Mouse (Mus musculus): Measurements from ENCODE around the gene Hexb. TPM values are rescaled to one million over a fixed set of nuclear protein-coding genes. Genes with fewer than 3 reads are reported as not detected.

The Hexb gene
- total and polyA plus RNA-seq, 3 experiments: 31.0 to 75.7 (median 37.9) TPM

DNA sequence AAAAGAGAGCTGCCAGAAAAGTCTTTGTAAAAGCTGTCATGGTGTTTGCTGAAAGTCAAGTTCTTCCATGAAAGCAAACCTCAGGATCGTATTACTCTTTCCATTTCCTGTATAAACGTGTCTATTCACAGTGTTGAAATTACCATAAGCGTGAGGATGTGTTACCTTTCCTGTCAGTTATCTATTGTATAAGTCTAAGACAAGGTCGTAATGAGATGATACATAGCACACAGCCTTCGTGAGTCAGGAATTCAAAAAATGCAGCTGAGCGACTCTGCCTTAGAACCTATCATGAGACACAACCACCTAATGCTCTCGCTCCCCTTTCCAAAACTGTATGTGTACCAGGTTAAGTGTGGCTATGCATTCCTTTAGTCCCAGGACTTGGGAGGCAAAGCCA is 2.9 kb upstream of the Hexb start:
- Histone ChIP-seq H3K4me2 (ENCODE audit: insufficient read depth, low read depth, poor library complexity, severe bottlenecking) (no peak overlapping the region), H3K9ac (ENCODE audit: insufficient read depth, low read depth) (no peak overlapping the region), H3K27ac (ENCODE audit: insufficient read depth, low read depth) (no peak overlapping the region), H3K4me1 (ENCODE audit: control insufficient read depth in 1 of 2, insufficient read depth in 2 of 2) (peaks cover 5 to 37% of the 10 kb centered on the region in 2 experiments; a peak in 3 of 4 replicates), H3K79me2 (replicated peaks; ENCODE audit: control insufficient read depth, extremely low read depth, insufficient read depth, poor library complexity, severe bottlenecking) (no peaks in the 10 kb centered on the region), H3K27me3 (replicated peaks) (no peaks in the 10 kb centered on the region), H3K9me3 (replicated peaks; ENCODE audit: low read length) (no peaks in the 10 kb centered on the region), H3K36me3 (replicated peaks in 1 of 2; ENCODE audit: control insufficient read depth in 1 of 2, insufficient read depth in 1 of 2, low read length in 1 of 2) (no peaks in the 10 kb centered on the region), H3K4me3 (replicated peaks in 1 of 3; ENCODE audit: low read depth in 2 of 3, low read length in 2 of 3, poor library complexity in 1 of 3) (no peak overlapping the region)
- DNase-seq (ENCODE audit: extremely low read depth): no peak
- TF ChIP-seq JUND (conservative IDR thresholded peaks at IDR 0.05; ENCODE audit: low read depth, low read length) (no peak), TCF12 (IDR thresholded peaks at IDR 0.05; ENCODE audit: low read depth, low read length) (no peak), MAX (IDR thresholded peaks at IDR 0.05; ENCODE audit: low read length) (no peak), ZMIZ1 (IDR thresholded peaks at IDR 0.05; ENCODE audit: low read depth, low read length) (no peak), NELFE (IDR thresholded peaks at IDR 0.05; ENCODE audit: low read depth, low read length) (no peak), SMC3 (IDR thresholded peaks at IDR 0.05; ENCODE audit: low read depth, low read length) (no peak), KAT2A (IDR thresholded peaks at IDR 0.05; ENCODE audit: insufficient replicate concordance, low read length) (no peak), ZNF384 (IDR thresholded peaks at IDR 0.05; ENCODE audit: low read depth, low read length) (no peak), NRF1 (IDR thresholded peaks at IDR 0.05; ENCODE audit: low read depth, low read length) (no peak), EP300 (IDR thresholded peaks at IDR 0.05; ENCODE audit: low read length) (no peak), CHD2 (IDR thresholded peaks at IDR 0.05; ENCODE audit: low read length) (no peak), GABPA (IDR thresholded peaks at IDR 0.05; ENCODE audit: insufficient replicate concordance, low read depth, low read length) (no peak)
- in situ Hi-C loops (cut with MboI; ENCODE audit: low pct_ligation_motif_present, low pct_unique_long_range_greater_than_20kb, low sequenced_read_pairs) (no loop called here), dilution Hi-C loops (cut with MboI; ENCODE audit: extremely low pct_ligation_motif_present, extremely low pct_unique_long_range_greater_than_20kb, low sequenced_read_pairs) (no loop called here)

DNA sequence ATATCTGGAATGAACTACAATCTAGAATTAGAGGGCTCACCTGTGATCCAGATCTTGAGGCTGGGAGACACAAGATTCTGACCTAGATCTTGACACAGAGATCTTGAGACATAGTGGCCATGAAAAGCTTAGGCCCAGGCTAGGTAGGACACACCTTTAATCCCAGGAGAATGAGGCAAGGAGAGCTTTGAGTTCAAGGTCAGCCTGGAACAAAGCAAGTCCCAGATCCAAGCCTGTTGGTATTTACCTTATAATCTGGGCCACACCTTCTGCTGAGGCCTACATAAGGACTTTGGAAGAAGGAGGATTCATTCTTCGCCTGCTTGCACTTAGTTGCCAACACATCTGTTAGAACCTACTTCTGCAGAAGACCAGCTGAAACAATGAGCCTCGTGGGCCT is 966 bp upstream of the Hexb start:
- Histone ChIP-seq H3K4me3 (replicated peaks in 1 of 3; ENCODE audit: low read depth in 2 of 3, low read length in 2 of 3, poor library complexity in 1 of 3) (no peak overlapping the region), H3K27me3 (replicated peaks) (no peaks in the 10 kb centered on the region), H3K27ac (ENCODE audit: insufficient read depth, low read depth) (no peak overlapping the region), H3K4me1 (ENCODE audit: control insufficient read depth in 1 of 2, insufficient read depth in 2 of 2) (peaks cover 7 to 32% of the 10 kb centered on the region in 2 experiments; a peak in 3 of 4 replicates), H3K36me3 (replicated peaks in 1 of 2; ENCODE audit: control insufficient read depth in 1 of 2, insufficient read depth in 1 of 2, low read length in 1 of 2) (peaks cover 0 to 4% of the 10 kb centered on the region in 2 experiments), H3K9ac (ENCODE audit: insufficient read depth, low read depth) (no peak overlapping the region), H3K4me2 (ENCODE audit: insufficient read depth, low read depth, poor library complexity, severe bottlenecking) (no peak overlapping the region), H3K79me2 (replicated peaks; ENCODE audit: control insufficient read depth, extremely low read depth, insufficient read depth, poor library complexity, severe bottlenecking) (no peaks in the 10 kb centered on the region), H3K9me3 (replicated peaks; ENCODE audit: low read length) (no peaks in the 10 kb centered on the region)
- dilution Hi-C loops (cut with MboI; ENCODE audit: extremely low pct_ligation_motif_present, extremely low pct_unique_long_range_greater_than_20kb, low sequenced_read_pairs): no loop called here
- TF ChIP-seq MAX (IDR thresholded peaks at IDR 0.05; ENCODE audit: low read length) (no peak), GABPA (IDR thresholded peaks at IDR 0.05; ENCODE audit: insufficient replicate concordance, low read depth, low read length) (no peak), CHD1 (IDR thresholded peaks at IDR 0.05; ENCODE audit: low read depth, low read length) (no peak), JUN (IDR thresholded peaks at IDR 0.05; ENCODE audit: insufficient read depth, low read depth, low read length) (no peak), JUND (conservative IDR thresholded peaks at IDR 0.05; ENCODE audit: low read depth, low read length) (no peak), USF1 (IDR thresholded peaks at IDR 0.05; ENCODE audit: low read depth, low read length) (no peak), ELF1 (IDR thresholded peaks at IDR 0.05; ENCODE audit: low read depth, low read length) (no peak), CHD2 (IDR thresholded peaks at IDR 0.05; ENCODE audit: low read length) (no peak), TCF12 (IDR thresholded peaks at IDR 0.05; ENCODE audit: low read depth, low read length) (no peak), MYC (IDR thresholded peaks at IDR 0.05; ENCODE audit: low read depth, low read length) (no peak), NRF1 (IDR thresholded peaks at IDR 0.05; ENCODE audit: low read depth, low read length) (no peak), ZMIZ1 (IDR thresholded peaks at IDR 0.05; ENCODE audit: low read depth, low read length) (no peak)
- in situ Hi-C loops (cut with MboI; ENCODE audit: low pct_ligation_motif_present, low pct_unique_long_range_greater_than_20kb, low sequenced_read_pairs): no loop called here
- DNase-seq (ENCODE audit: extremely low read depth): no peak
